Mouse (Mus musculus) monocyte, adult 2 months (primary cell): Measurements from ENCODE around the gene Pafah1b1.

ENCODE experiments used
- DNase-seq, 2 experiments: peaks; one replicate each; pipeline ENCODE4 v3.0.0; 2022; ENCODE audit warnings: low spot score in 2 of 2, low read depth in 1 of 2

Pafah1b1 gene

DNA sequence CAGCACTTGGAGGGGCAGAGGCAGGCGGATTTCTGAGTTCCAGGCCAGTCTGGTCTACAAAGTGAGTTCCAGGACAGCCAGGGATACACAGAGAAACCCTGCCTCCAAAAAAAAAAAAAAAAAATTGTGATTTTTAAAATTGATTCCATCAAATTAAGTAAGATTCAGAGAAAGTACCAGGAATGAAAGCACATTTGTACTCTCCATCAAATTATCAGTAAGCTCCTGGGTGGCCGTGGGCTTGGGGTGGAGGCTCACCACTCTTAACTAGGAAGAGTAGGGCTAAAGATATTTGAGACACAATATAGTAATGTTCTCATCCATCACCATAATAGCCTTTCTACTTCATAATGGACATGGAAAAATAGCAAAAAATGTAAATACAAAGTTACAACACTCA, 3.3 kb downstream of the Pafah1b1 start:
- DNase-seq = no peak

DNA sequence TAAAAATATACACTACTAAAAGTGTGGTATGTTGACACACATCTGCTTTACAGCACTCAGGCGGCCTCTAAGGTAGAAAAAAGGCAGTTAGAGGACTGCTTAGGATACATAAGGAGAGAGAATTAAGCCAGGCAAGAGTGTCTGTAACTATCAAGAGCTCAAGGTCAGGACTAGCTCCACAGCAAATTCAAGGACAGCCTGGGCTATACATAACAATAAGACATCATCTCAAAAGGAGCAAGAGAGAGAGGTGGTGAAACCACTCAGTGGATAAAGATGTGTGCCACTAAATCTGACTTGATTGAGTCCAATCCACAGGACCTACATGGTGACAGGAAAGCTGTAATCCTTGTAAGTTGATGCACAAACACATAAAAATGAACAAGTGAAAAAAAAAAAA, 3.8 kb downstream of the Pafah1b1 start:
- DNase-seq = no peak

DNA sequence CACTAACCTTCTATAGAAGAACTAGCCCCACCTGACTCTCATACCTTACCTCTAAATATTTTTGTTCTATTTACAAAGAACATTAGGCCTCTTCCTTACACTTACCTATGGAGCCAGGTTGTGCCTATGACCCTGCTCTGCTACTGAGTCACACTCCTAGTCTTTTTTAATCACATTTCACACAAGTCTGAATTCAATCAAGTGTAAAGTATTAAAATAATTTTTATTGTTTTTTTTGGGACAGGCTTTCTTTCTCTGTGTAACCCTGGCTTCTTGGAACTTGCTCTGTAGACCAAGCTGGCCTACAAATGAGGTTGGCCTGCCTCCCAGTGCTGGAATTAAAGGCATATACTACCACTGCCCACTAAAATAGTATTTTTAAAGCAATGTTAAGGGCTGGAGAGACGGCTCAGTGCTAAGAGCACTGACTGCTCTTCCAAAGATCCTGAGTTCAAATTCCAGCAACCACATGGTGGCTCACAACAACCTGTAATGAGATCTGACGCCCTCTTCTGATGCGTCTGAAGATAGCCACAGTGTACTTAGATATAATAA, 8.4 kb downstream of the Pafah1b1 start:
- no peak for DNase-seq

DNA sequence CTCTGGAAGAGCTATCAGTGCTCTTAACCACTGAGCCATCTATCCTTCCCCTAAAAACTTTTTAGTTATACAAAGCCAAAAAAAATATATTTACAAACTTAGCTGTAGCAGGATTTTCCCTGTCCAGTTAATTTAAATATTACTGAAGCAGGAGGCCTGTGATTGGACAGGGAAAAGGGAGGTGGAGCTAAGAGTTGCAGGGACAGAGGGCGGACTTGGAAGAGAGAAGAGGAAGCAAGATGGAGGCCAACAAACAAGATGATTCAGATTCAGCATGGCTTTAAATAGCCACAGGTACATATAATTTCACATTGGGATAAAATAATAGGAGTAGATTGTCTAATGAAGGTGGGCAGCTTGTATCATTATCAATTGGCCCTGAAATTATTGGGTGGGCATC, 13.8 kb downstream of the Pafah1b1 start:
- DNase-seq = no peak

DNA sequence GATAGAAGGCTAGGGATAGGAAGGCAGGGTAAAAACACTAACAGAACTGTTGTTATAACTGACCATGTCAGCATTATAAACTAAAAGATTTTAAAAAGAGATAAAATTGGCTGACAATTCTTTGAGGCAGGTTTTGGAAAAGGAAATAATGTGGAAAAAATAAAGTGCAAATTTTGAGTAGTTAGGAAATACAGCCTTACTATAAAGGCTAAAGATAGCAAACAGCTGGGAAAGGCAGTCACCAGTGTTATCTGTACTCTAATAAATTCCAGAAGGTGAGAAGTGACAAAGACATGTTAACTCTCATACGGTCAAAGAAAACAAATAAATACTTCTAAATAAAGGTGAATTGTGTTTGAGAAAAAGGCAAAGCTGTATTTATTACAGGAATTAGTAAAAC, 15.7 kb downstream of the Pafah1b1 start:
- no peak for DNase-seq

DNA sequence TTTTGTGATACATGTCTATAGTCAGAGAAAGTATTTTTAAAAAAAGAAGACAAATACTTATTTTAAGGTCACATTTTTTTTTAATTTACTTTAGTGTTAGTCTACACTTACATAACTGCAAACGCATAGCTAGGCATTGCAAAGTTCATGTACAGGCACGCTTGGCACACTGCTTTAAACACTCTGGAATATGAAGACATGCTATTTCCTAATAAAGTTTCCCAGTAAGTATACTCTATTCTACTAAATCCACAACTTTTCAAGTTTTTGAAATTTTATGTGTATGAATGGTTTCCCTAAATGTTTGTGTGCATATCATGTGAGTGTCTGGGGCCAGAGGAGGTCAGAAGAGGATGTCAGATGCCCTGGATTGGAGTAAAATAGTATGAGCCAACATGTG, 20.4 kb downstream of the Pafah1b1 start:
- DNase-seq = no peak

DNA sequence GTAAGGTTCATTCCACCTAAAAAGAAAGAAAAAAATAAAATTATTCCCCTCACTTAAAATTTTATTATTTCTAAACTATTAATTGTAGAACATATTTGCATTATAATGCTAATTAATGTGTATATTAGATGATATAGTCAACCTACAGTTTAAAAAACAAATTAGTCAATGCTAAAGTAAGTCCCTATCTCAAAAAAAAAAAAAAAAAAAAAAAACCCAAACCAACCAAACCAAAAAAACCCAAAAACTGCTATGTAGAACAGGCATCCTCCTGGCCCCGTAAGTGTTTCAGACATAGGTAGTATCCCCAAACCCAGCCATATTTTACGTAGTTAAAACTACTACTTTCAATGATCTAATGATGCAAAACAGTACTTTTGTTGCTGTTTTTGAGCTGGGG, 25.0 kb downstream of the Pafah1b1 start:
- DNase-seq = no peak

DNA sequence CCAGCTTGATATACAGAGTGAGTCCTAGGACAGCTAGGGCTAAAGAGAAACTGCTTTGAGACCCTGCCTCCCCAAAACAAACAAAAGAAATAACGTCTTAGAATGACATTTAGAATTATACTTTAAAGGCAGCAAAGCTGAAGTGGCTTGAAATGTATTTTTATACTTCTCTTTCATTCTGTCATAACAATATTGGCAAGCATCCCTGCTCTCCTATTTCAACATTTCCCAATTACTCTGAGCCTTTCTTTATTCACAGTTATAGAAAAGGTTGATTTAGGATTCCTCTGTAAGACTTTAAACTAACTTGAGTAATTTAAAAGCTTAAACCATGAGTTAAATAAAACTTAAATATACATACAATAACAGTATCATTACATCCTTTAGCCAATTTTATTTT, 32.3 kb downstream of the Pafah1b1 start:
- DNase-seq = no peak

DNA sequence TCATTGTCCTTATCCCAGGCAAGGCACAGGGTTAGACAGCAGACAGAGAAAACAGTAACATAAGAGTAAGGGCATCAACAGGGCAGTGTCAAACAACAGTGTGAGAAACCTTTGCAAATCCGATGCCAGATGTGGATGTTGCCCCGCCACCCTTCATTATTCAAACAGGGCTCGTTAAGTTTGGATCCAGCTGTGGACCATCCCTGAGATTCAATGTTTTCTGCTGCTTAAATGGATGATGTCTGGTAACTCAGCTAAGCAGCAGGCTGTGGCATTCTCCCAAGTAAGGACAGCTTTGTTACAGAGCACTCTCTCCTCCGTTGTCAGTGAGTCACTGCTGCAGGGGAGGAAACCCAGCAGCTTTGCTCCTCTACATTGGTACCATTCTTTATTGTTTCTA, 49.3 kb downstream of the Pafah1b1 start:
- no peak for DNase-seq

DNA sequence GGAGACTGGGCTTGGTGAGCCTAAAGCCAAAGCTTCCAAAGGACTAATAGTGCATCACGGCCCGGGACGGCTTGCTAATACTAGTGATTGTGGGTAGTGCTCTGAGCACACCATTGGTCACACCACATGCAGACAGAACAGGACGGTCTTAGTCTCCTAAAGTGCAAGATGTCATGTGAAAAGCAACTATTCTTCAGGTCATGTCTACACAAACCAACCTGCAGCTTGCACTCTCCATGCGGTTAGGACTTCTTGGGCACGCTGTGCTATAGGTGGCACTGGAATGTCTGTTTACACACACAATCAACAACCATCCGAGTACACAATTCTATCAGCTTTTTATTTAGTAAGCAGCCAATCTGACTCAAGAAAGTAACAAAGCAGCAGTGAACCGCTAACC, 49.8 kb downstream of the Pafah1b1 start:
- DNase-seq = no peak

DNA sequence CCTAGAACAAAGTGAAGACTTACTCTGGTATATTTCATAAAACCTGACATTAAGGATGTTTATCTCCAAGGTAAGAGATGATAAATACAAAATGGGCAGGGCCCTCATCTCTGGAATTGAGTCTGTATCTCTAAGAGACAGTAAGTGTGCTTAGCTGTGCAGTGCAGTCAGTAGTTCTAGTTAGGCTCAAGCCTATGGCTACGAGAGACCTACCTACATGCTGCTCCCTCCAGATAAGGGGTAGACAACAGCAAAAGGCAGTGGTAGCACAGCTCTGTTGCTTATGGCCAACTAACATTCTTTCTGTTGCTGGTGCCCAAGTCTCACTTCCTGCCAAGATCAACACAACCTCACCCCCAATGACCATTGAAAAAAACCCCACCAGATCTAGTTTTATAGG, 50.9 kb downstream of the Pafah1b1 start:
- no peak for DNase-seq

DNA sequence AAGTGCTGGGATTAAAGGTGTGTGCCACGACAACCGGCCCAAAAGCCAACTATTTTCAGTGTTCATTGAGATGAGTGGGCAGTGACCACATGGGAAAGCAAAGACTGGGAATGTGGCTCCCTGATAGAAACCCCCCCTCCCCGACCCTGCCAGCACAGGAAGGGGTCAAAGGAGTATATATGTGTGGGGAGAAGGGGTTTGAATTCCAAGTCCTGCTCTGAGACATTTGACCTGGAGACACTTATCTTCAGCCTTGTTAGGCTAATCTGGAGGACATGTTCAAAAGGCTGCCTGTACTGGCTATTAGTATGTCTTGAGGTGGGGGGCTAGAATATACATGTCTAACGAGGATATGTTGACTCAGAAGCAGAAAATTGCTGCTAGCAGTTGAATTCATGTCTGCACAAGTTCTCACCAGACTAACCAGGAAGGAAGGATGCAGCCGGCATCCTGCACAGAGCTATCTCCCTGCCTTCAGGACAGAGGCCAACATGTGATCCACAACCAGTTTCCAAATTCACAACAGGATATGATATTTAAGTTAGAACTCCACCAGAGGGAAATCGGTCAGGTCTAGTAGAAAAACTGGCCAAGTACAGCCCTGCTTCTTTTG, 51.5 kb downstream of the Pafah1b1 start:
- DNase-seq = no peak

DNA sequence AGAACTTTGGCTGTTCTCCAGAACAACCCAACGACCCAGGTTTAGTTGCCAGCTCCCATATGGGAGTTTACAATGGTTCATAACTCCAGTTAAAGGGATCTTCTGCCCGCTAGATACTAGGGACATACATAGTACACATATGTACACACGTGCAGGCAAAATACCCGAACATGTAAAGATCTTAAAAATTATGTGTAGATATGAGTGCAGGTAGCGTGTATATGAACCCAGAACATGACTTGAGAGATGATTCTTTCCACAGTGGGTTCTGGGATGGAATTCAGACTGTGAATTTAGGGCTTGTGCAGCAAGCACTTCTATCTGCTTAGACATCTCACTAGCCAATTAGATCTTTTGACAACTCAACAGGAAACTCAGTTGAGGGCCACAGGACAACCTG, 52.6 kb downstream of the Pafah1b1 start:
- no peak for DNase-seq

DNA sequence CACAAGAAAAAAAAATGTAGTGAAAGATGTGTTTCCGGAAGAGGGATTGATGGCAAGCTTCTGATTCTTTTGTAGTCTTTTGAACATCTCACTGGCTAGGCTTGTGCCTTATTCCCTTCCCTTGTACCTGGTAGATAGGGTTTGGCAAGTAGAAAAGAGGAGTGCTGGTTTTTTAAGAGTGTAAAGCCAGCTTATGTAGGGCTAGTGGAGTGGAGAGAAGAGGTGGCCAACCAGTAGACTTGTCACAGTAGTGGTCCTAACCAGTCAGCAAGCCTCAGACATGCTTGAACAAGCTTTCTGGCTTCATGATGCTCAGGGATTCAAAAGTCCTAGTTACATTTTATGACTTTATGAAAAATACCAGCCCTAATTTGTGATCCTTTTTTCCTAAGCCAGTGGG, 53.5 kb downstream of the Pafah1b1 start:
- no peak for DNase-seq

DNA sequence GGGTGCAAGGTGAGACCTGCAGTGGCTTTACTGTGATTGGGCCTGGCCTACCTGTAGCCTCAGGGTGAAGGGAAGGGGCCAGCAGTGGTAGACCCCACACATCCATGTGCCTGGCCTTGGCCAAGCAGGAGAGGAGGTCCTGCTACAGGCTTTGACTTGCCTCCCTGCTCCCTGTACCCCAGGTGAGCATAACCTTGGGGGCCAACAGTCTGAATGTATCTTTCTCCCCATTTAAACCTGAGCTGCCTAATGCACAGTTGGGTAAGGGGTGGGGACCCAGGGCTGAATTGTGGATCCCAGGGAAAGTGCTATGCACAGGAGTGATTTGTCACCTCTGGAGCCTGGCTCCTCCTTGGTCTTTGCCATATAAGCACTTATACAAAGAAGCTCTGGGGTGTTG, 54.3 kb downstream of the Pafah1b1 start:
- DNase-seq = no peak

DNA sequence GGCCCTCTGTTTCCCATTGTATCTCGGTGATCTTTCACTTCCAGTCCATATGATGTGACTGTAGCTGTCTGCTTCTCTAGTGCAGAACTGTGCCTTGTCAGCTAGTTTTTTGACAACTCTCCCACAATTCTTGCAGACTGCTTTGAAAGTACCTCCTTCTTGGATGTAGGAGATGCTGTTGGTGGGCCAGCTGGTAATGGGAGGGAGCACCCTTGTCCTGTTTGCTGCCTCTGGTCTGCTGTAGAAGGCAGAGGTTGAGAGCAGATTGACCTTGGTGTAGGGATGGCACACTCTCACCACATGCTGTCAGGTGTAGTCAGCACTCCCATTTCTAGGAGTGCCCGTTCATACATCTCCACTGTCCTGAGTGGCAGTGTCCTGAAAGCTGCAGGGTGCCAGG, 55.5 kb downstream of the Pafah1b1 start:
- DNase-seq = no peak

DNA sequence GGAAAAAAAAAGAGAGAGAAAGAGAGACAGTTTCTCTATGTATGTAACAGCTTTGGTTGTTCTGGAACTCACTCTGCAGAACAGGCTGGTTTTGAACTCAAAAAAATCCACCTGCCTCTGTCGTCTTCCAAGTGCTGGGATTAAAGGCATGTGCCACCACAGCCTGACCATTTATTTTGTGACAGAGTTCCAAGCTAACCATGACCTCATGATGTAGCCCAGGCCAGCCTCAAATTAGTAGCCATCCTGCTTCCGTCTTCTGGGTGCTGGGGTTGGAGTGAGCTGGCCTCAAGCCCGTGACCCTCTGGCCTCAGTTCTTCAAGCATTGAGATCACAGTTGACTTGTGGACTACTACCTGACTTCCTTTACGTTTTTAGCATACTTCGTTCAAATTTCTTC, 56.0 kb downstream of the Pafah1b1 start:
- no peak for DNase-seq

DNA sequence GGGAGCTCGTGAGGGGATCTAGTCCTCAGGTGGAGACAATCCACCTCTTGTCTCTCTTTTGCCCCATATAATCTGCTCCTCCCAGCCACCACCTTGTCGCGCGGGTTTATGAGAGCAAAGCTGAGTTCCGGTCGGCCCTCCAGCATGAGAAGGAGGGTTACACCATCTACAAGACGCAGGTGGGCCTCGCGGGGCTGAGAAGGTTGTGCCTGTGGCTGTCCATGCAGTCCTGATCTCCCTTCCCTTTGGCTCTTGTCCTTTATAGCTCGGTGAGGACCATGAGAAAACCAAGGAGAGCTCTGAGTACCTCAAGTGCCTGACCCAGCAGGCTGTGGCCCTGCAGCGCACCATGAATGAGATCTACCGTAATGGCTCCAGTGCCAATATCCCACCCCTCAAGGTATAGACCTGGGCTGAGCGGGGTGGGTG, 56.9 kb downstream of the Pafah1b1 start:
- no peak for DNase-seq

DNA sequence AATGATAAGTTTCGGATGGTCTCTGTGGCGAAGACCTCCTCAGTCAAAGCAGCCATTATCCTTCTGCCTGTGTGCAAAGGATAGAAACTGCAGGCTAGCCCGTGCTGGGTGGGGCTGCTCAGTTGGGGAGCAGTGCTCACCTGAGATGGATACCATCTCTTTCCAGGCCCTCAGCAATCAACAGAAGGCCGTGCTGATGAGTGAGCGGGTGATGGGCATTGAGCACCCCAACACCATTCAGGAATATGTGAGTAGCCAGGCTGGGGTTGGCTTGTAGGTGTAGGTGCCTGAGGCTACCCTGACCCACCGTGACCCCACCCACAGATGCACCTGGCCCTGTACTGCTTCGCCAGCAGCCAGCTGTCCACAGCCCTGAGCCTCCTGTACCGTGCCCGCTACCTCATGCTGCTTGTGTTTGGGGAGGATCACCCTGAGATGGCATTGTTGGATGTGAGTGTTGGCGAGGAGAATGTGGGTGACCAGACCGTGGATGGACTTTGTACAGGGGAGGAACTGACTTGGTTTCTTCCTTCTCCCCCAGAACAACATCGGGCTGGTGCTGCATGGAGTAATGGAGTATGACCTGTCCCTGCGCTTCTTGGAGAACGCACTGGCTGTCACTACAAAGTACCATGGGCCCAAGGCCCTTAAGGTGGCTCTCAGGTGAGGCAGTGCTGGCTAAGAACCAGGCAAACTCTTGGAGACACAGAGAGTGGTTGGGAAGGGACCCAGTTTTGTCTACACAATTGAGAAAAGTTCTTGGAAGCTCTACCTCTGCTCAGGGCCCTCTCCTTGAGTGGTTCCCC, 57.5 kb downstream of the Pafah1b1 start:
- DNase-seq = no peak

DNA sequence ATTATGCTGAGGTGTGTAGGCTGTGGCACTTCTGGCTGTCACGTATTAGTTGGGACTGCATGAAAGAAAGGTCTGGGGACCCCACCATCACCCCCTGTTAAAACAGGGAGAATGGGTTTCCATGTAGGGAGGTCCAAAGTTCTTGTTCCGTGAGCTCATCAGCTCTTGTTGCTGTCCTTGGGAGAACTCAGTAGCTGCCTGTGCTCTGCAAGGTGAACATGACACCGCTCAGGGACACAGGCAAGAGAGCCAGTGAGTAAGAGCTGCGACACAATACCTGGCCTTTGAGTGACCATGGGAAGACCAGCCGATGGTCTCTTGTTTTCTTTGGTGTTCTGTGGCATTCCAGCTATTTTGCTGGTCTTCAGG, 58.2 kb downstream of the Pafah1b1 start:
- DNase-seq = no peak

DNA sequence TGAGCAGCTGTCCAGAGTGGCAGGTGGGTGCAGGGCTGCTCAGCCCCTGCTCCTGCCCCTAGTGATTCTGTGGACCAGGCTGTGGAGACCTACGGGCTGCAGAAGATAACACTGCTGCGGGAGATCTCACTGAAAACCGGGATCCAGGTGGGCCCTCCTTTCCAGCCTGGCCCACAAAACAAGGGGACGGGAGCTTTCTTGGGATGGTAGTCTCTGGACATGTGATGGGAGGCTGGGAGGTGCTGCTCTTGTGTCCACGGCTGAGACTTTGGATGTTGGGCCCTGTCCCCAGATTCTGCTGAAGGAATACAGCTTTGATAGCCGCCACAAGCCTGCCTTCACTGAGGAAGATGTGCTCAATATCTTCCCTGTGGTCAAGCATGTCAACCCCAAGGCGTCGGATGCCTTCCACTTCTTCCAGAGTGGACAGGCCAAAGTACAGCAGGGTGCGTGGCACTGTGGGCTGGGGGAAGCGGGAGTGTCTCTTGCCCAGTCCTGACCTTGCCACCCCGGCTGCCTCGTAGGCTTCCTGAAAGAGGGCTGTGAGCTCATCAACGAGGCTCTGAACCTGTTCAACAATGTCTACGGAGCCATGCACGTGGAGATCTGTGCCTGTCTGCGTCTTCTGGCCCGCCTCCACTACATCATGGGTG, 58.7 kb downstream of the Pafah1b1 start:
- no peak for DNase-seq

DNA sequence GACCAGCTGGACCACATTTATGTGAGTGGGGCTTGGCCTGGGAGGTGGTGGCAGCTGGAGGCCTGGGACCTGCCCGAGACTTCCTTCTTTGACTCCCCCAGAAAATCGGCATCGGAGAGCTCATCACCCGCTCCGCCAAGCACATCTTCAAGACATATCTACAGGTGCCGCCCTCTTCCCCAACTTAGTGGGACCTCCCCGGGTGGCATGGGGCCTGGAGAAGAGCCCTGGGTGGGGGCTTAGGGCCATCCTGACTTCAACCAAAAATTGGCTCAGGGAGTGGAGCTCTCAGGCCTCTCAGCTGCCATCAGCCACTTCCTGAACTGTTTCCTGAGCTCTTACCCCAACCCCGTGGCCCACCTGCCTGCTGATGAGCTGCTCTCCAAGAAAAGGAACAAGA, 59.6 kb downstream of the Pafah1b1 start:
- no peak for DNase-seq
